Mouse (Mus musculus) kidney, postnatal 0 days (tissue): ENCODE data around the gene Lrp3. TPM values are rescaled to one million over a fixed set of nuclear protein-coding genes. Genes with fewer than 3 reads are reported as not detected.

ENCODE experiments used
- ATAC-seq: fragments of 200-750 bp; cut with Nextera tagmentation; replicated peaks from 2 replicates; pipeline ENCODE4 v1.8.0; 2017; ENCODE audit warnings: low read depth, moderate number of reproducible peaks, moderate TSS enrichment, moderate library complexity; ENCODE audit not compliant: low FRiP score
- DNase-seq: peaks from one replicate; pipeline ENCODE4 v3.0.0-alpha.2; 2016; ENCODE audit warnings: low spot score
- H3K27ac ChIP-seq: fragments of 300-500 bp; sonication (generic); 2 replicates; pipeline ENCODE4 v1.5.1; 2014; ENCODE audit warnings: mild to moderate bottlenecking
- H3K27me3 ChIP-seq: fragments of 300-500 bp; sonication (generic); 2 replicates; pipeline ENCODE4 v1.6.1; 2014; ENCODE audit warnings: low read length, mixed read lengths; ENCODE audit not compliant: insufficient read depth
- H3K36me3 ChIP-seq: fragments of 300-500 bp; sonication (generic); 2 replicates; pipeline ENCODE4 v1.6.1; 2014; ENCODE audit warnings: low read length, mixed read lengths; ENCODE audit not compliant: insufficient read depth
- H3K4me1 ChIP-seq: fragments of 300-500 bp; sonication (generic); replicated peaks from 2 replicates; pipeline ENCODE4 v1.6.1; 2014; ENCODE audit warnings: antibody characterized with exemption, low read length, mixed read lengths; ENCODE audit not compliant: insufficient read depth
- H3K4me2 ChIP-seq: fragments of 300-500 bp; sonication (generic); 2 replicates; pipeline ENCODE4 v1.6.1; 2014; ENCODE audit warnings: mild to moderate bottlenecking, low read length, moderate library complexity, mixed read lengths
- H3K4me3 ChIP-seq: fragments of 300-500 bp; sonication (generic); replicated peaks from 2 replicates; pipeline ENCODE4 v1.5.1; 2014; ENCODE audit warnings: low read depth, low read length
- H3K9ac ChIP-seq: fragments of 300-500 bp; sonication (generic); 2 replicates; pipeline ENCODE4 v1.6.1; 2014; ENCODE audit warnings: low read depth, low read length
- H3K9me3 ChIP-seq: fragments of 300-500 bp; sonication (generic); replicated peaks from 2 replicates; pipeline ENCODE4 v1.6.1; 2016; ENCODE audit warnings: low read length, inconsistent platforms, mixed read lengths
- CTCF ChIP-seq: IDR thresholded peaks from 2 replicates; pipeline ENCODE4 v1.5.1; 2016; ENCODE audit warnings: antibody characterized with exemption, low read depth, mild to moderate bottlenecking, moderate library complexity
- WGBS: fragments of 180-500 bp; shearing (Covaris S2); extraction: QIAGEN DNeasy Blood & Tissue Kit; methylation state at CpG from one replicate; pipeline ENCODE4 v1.1.7; 2014; 5-methylcytosine and 5-hydroxymethylcytosine counted together
- polyA plus RNA-seq: library from polyadenylated mRNA; unstranded; fragments of >200 nt; fragmentation: Nextera tagmentation; extraction: Ambion mirVana; gene quantifications from 2 replicates; pipeline ENCODE4 v1.2.1, GENCODE M21; 2015

Gene Lrp3
- polyA plus RNA-seq, 1 experiment from 2014 or later, result 3.7 TPM

DNA sequence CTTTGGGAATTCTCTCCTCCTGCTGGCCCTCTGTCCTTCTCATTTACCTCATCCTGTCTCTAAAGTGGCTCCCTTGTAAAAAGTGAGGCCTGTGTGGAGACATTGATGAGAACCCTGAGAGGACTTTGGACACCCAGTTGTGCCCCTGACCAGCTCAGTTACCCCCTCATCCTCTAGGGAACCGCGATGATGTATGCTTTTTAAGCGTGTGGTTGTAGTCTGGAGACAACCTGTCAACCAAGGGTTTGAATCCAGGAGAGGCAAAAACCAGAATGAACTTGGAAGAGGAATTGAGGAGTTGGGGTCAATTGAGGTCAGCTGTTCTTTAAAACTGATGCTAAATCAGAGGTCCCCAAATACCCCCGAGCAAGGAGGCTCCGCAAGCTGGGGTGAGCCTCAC, 433 bp upstream of the Lrp3 start:
- TF ChIP-seq CTCF, result no peak
- peak overlapping the region; percentile 60; the same call in 1 of the 2 replicates for H3K4me3 ChIP-seq
- no peak overlapping the region for H3K27ac ChIP-seq
- ATAC-seq (no peak), DNase-seq (no peak)
- H3K4me2 ChIP-seq, result peak overlapping the region; percentile 94
- 45% methylated on average over 5 of the region's 5 CpGs for WGBS
- H3K27me3 ChIP-seq, result no peaks in the 10 kb centered on the region
- no peaks in the 10 kb centered on the region for H3K9me3 ChIP-seq
- H3K4me1 ChIP-seq, result 0 out of 2 replicates have a peak, but pooled peaks cover 6% of the 10 kb centered on the region
- H3K9ac ChIP-seq, result no peak overlapping the region
- H3K36me3 ChIP-seq, result no peaks in the 10 kb centered on the region

GRCm38 (mm10) chr7:35214442-35215222, 666 bp downstream of the Lrp3 start:
- peak; percentile 44 for DNase-seq
- H3K9ac ChIP-seq, result peak overlapping the region; percentile 69
- no peaks in the 10 kb centered on the region for H3K27me3 ChIP-seq
- H3K36me3 ChIP-seq, result no peaks in the 10 kb centered on the region
- ATAC-seq, result peak; percentile 56
- TF ChIP-seq CTCF, result no peak
- no peaks in the 10 kb centered on the region for H3K9me3 ChIP-seq
- peak overlapping the region; percentile 94 for H3K4me2 ChIP-seq
- under 1% methylated on average over 61 of the region's 79 CpGs for WGBS
- peak overlapping the region; percentile 60 for H3K4me3 ChIP-seq
- H3K27ac ChIP-seq, result no peak overlapping the region; the same call in 1 of the 2 replicates
- H3K4me1 ChIP-seq, result 0 out of 2 replicates have a peak, but pooled peaks cover 6% of the 10 kb centered on the region

- H3K4me2 ChIP-seq, result no peak overlapping the region
- no peaks in the 10 kb centered on the region for H3K36me3 ChIP-seq
- H3K9ac ChIP-seq, result no peak overlapping the region
- ATAC-seq, result no peak
- H3K4me3 ChIP-seq, result no peak overlapping the region
- no peaks in the 10 kb centered on the region for H3K9me3 ChIP-seq
- DNase-seq, result no peak
- no peak overlapping the region for H3K27ac ChIP-seq
- 0 out of 2 replicates have a peak, but pooled peaks cover 6% of the 10 kb centered on the region for H3K4me1 ChIP-seq
- TF ChIP-seq CTCF, result no peak
- no peaks in the 10 kb centered on the region for H3K27me3 ChIP-seq
- WGBS, result 94% methylated on average over 4 of the region's 4 CpGs
Measured at GRCm38 (mm10) chr7:35211791-35212190, 3.5 kb downstream of the Lrp3 start.

GRCm38 (mm10) chr7:35199755-35200154, 15.5 kb downstream of the Lrp3 start:
- H3K4me1 ChIP-seq, result no peaks in the 10 kb centered on the region
- ATAC-seq (no peak), DNase-seq (no peak)
- H3K9me3 ChIP-seq, result no peaks in the 10 kb centered on the region
- H3K27me3 ChIP-seq, result no peaks in the 10 kb centered on the region
- 0 out of 2 replicates have a peak, but pooled peaks cover 13% of the 10 kb centered on the region for H3K36me3 ChIP-seq
- no peak overlapping the region for H3K9ac ChIP-seq
- H3K27ac ChIP-seq, result no peak overlapping the region
- no peak overlapping the region for H3K4me3 ChIP-seq
- no peak for TF ChIP-seq CTCF
- H3K4me2 ChIP-seq, result no peak overlapping the region

DNA sequence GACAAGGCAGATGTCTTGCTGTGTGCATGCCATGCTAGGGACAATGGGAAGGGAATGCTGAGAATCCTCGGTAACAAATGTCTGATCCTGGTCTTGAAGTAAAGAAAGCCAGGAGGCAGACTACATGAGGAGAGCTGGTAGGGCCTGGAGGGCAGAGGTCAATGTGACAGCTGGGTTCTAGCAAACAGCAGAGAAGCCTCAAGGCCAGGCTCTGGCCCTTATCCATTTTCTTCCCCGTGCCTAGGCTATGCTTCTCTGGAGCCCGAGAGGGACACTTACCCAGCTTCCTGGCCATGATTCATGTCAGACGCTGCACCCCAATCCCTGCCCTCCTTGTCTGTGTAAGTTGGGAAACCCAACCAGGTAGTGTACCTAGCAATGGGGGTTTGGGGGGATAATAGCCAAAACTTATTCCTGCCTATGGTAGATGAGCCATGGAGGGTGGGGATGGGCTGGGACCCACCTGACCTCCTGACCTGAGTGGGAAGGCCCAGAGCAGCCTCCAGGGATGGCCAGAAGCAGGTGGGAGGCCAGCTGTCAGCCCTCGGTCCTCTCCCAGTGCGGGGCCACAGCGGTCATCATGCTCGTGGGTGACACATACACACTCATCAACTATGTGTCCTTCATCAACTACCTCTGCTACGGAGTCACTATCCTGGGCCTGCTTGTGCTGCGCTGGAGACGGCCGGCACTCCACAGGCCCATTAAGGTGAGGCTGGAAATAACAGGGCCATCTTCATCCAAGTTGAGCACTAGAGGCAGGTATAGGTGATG, 16.1 kb downstream of the Lrp3 start:
- 84% methylated on average over 12 of the region's 12 CpGs for WGBS

DNA sequence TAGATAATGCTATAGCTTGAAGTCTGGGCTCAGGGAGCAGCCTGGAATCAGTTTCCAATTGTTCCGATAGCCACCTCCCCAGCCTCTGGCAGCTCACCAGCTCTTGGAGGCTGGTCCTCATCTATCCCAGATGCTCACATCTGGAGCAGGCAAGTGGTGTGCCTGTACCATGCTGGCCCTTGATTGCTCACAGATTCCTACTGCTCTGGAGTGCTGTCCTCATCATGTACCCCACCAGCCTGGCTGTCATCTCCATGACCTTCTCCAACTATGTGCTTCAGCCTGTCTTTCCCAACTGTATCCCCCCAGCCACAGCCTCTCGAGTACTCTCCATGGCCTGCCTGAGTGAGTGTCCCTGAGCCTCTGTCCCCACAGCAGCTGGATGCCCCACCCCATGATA, 18.3 kb downstream of the Lrp3 start:
- Histone ChIP-seq H3K27ac (no peak overlapping the region), H3K4me3 (no peak overlapping the region), H3K9ac (no peak overlapping the region), H3K4me2 (no peak overlapping the region), H3K4me1 (no peaks in the 10 kb centered on the region), H3K27me3 (no peaks in the 10 kb centered on the region), H3K9me3 (no peaks in the 10 kb centered on the region), H3K36me3 (0 out of 2 replicates have a peak, but pooled peaks cover 1% of the 10 kb centered on the region)
- DNase-seq, result no peak
- TF ChIP-seq CTCF, result no peak
- 64% methylated on average over 2 of the region's 2 CpGs for WGBS
- ATAC-seq, result no peak

More for the DNA sequence above, 16.1 kb downstream of the Lrp3 start:
- Histone ChIP-seq H3K9me3 (no peaks in the 10 kb centered on the region), H3K9ac (no peak overlapping the region), H3K36me3 (0 out of 2 replicates have a peak, but pooled peaks cover 10% of the 10 kb centered on the region), H3K4me1 (no peaks in the 10 kb centered on the region), H3K27ac (no peak overlapping the region), H3K4me3 (no peak overlapping the region), H3K4me2 (no peak overlapping the region), H3K27me3 (no peaks in the 10 kb centered on the region)
- ATAC-seq, result no peak
- no peak for DNase-seq
- TF ChIP-seq CTCF, result no peak
